Mouse (Mus musculus) CH12.LX (cell line): ENCODE results near the gene Terb1. TPM values are rescaled to one million over a fixed set of nuclear protein-coding genes. Genes with fewer than 3 reads are reported as not detected.

Source experiments
- DNase-seq: peaks from one replicate; pipeline ENCODE4 v3.0.0-alpha.2; 2013; ENCODE audit errors: extremely low read depth
- H3K27ac ChIP-seq: 2 replicates; pipeline ENCODE4 v1.5.1; 2012; ENCODE audit warnings: low read depth, mild to moderate bottlenecking, control low read depth, moderate library complexity; ENCODE audit not compliant: insufficient read depth
- H3K27me3 ChIP-seq: replicated peaks from 2 replicates; pipeline ENCODE3; 2012; ENCODE audit warnings: inconsistent platforms
- H3K36me3 ChIP-seq, 2 experiments: replicated peaks in 1 of 2; 2 replicates each; pipeline versions ENCODE3 to v1.6.1; 2012; ENCODE audit warnings: inconsistent platforms in 1 of 2, low read length in 1 of 2, mild to moderate bottlenecking in 1 of 2, mixed read lengths in 1 of 2, moderate library complexity in 1 of 2; ENCODE audit not compliant: control insufficient read depth in 1 of 2, insufficient read depth in 1 of 2
- H3K4me1 ChIP-seq, 2 experiments: 2 replicates each; pipeline ENCODE4 v1.6.1; 2012; ENCODE audit warnings: inconsistent platforms in 1 of 2, moderate library complexity in 1 of 2; ENCODE audit not compliant: insufficient read depth in 2 of 2, control insufficient read depth in 1 of 2
- H3K4me2 ChIP-seq: 2 replicates; pipeline ENCODE4 v1.6.1; 2012; ENCODE audit warnings: low read depth, mild to moderate bottlenecking, control low read depth; ENCODE audit not compliant: poor library complexity, insufficient read depth, severe bottlenecking
- H3K4me3 ChIP-seq, 3 experiments: fragments of 150-350 bp in 1 of 3; sonication (generic) in 1 of 3; replicated peaks in 1 of 3; 2 replicates each; pipeline versions ENCODE3 to v1.5.1; 2011 to 2012; ENCODE audit warnings: low read depth in 2 of 3, low read length in 2 of 3, mild to moderate bottlenecking in 2 of 3, moderate library complexity in 2 of 3, control low read depth in 1 of 3, improper control_type of control experiment in 1 of 3, inconsistent platforms in 1 of 3, mixed read lengths in 1 of 3; ENCODE audit not compliant: poor library complexity in 1 of 3
- H3K79me2 ChIP-seq: replicated peaks from 2 replicates; pipeline ENCODE4 v1.6.1; 2012; ENCODE audit warnings: mild to moderate bottlenecking, moderate library complexity; ENCODE audit not compliant: control insufficient read depth, poor library complexity, insufficient read depth, severe bottlenecking; ENCODE audit errors: extremely low read depth
- H3K9ac ChIP-seq: 2 replicates; pipeline ENCODE4 v1.6.1; 2012; ENCODE audit warnings: low read depth, mild to moderate bottlenecking, control low read depth, moderate library complexity; ENCODE audit not compliant: insufficient read depth
- H3K9me3 ChIP-seq: replicated peaks from 2 replicates; pipeline ENCODE3; 2012; ENCODE audit warnings: low read length, inconsistent platforms, mixed read lengths
- BHLHE40 ChIP-seq: IDR thresholded peaks from 2 replicates; pipeline ENCODE4 v1.6.1; 2011; ENCODE audit warnings: mild to moderate bottlenecking, low read depth, low read length, improper control_type of control experiment
- CHD1 ChIP-seq: IDR thresholded peaks from 2 replicates; pipeline ENCODE4 v1.6.1; 2012; ENCODE audit warnings: low read depth, low read length, improper control_type of control experiment, inconsistent platforms
- CHD2 ChIP-seq: IDR thresholded peaks from 2 replicates; pipeline ENCODE4 v1.6.1; 2011; ENCODE audit warnings: low read length, improper control_type of control experiment
- ELF1 ChIP-seq: IDR thresholded peaks from 2 replicates; pipeline ENCODE4 v1.6.1; 2014; ENCODE audit warnings: low read depth, mild to moderate bottlenecking, inconsistent platforms, low read length, improper control_type of control experiment
- EP300 ChIP-seq: IDR thresholded peaks from 2 replicates; pipeline ENCODE4 v1.6.1; 2011; ENCODE audit warnings: low read length, improper control_type of control experiment
- ETS1 ChIP-seq: conservative IDR thresholded peaks from 2 replicates; pipeline ENCODE4 v1.6.1; 2012; ENCODE audit warnings: low read depth, mild to moderate bottlenecking, inconsistent platforms, low read length, improper control_type of control experiment, moderate library complexity
- GABPA ChIP-seq: IDR thresholded peaks from 2 replicates; pipeline ENCODE4 v1.6.1; 2012; ENCODE audit warnings: low read depth, low read length, improper control_type of control experiment, inconsistent platforms; ENCODE audit not compliant: insufficient replicate concordance
- HCFC1 ChIP-seq: IDR thresholded peaks from 2 replicates; pipeline ENCODE4 v1.6.1; 2012; ENCODE audit warnings: low read depth, mild to moderate bottlenecking, inconsistent platforms, low read length, improper control_type of control experiment
- IRF4 ChIP-seq: IDR thresholded peaks from 2 replicates; pipeline ENCODE4 v1.6.1; 2014; ENCODE audit warnings: low read depth, mild to moderate bottlenecking, inconsistent platforms, low read length, improper control_type of control experiment
- JUN ChIP-seq: IDR thresholded peaks from 2 replicates; pipeline ENCODE4 v1.6.1; 2011; ENCODE audit warnings: low read depth, mild to moderate bottlenecking, low read length, improper control_type of control experiment, moderate library complexity; ENCODE audit not compliant: insufficient read depth
- JUND ChIP-seq: conservative IDR thresholded peaks from 2 replicates; pipeline ENCODE4 v1.6.1; 2011; ENCODE audit warnings: low read depth, low read length, improper control_type of control experiment
- MAFK ChIP-seq: IDR thresholded peaks from 2 replicates; pipeline ENCODE4 v1.6.1; 2011; ENCODE audit warnings: low read length, improper control_type of control experiment; ENCODE audit not compliant: insufficient replicate concordance
- MAZ ChIP-seq: IDR thresholded peaks from 2 replicates; pipeline ENCODE4 v1.6.1; 2012; ENCODE audit warnings: low read depth, mild to moderate bottlenecking, inconsistent platforms, low read length, improper control_type of control experiment, moderate library complexity
- MEF2A ChIP-seq: IDR thresholded peaks from 2 replicates; pipeline ENCODE4 v1.6.1; 2014; ENCODE audit warnings: low read depth, mild to moderate bottlenecking, inconsistent platforms, low read length, improper control_type of control experiment, borderline replicate concordance
- MYC ChIP-seq: IDR thresholded peaks from 2 replicates; pipeline ENCODE4 v1.6.1; 2011; ENCODE audit warnings: low read depth, mild to moderate bottlenecking, improper control_type of control experiment, low read length
- NELFE ChIP-seq: IDR thresholded peaks from 2 replicates; pipeline ENCODE4 v1.6.1; 2011; ENCODE audit warnings: low read depth, low read length, improper control_type of control experiment
- NRF1 ChIP-seq: IDR thresholded peaks from 2 replicates; pipeline ENCODE4 v1.6.1; 2014; ENCODE audit warnings: low read depth, mild to moderate bottlenecking, inconsistent platforms, low read length, improper control_type of control experiment, moderate library complexity
- PAX5 ChIP-seq: IDR thresholded peaks from 2 replicates; pipeline ENCODE4 v1.6.1; 2012; ENCODE audit warnings: low read length, inconsistent platforms, mixed read lengths
- POLR2AphosphoS2 ChIP-seq: IDR thresholded peaks from 2 replicates; pipeline ENCODE4 v1.6.1; 2011; ENCODE audit warnings: low read depth, low read length, improper control_type of control experiment
- RCOR1 ChIP-seq: conservative IDR thresholded peaks from 2 replicates; pipeline ENCODE4 v1.6.1; 2012; ENCODE audit warnings: low read depth, mild to moderate bottlenecking, inconsistent platforms, low read length, improper control_type of control experiment
- SIN3A ChIP-seq: IDR thresholded peaks from 2 replicates; pipeline ENCODE4 v1.6.1; 2012; ENCODE audit warnings: low read length, improper control_type of control experiment, inconsistent platforms
- TBP ChIP-seq: conservative IDR thresholded peaks from 2 replicates; pipeline ENCODE4 v1.6.1; 2011; ENCODE audit warnings: low read depth, low read length, improper control_type of control experiment
- TCF12 ChIP-seq: IDR thresholded peaks from 2 replicates; pipeline ENCODE4 v1.6.1; 2014; ENCODE audit warnings: low read depth, mild to moderate bottlenecking, inconsistent platforms, low read length, improper control_type of control experiment
- USF1 ChIP-seq: IDR thresholded peaks from 2 replicates; pipeline ENCODE4 v1.6.1; 2014; ENCODE audit warnings: low read depth, mild to moderate bottlenecking, inconsistent platforms, low read length, improper control_type of control experiment
- USF2 ChIP-seq: conservative IDR thresholded peaks from 2 replicates; pipeline ENCODE4 v1.6.1; 2011; ENCODE audit warnings: low read depth, low read length, improper control_type of control experiment
- ZC3H11A ChIP-seq: IDR thresholded peaks from 2 replicates; pipeline ENCODE4 v1.6.1; 2012; ENCODE audit warnings: low read depth, mild to moderate bottlenecking, inconsistent platforms, low read length, improper control_type of control experiment
- ZKSCAN1 ChIP-seq: IDR thresholded peaks from 2 replicates; pipeline ENCODE4 v1.6.1; 2012; ENCODE audit warnings: low read depth, inconsistent platforms, low read length, improper control_type of control experiment, borderline replicate concordance
- ZMIZ1 ChIP-seq: IDR thresholded peaks from 2 replicates; pipeline ENCODE4 v1.6.1; 2012; ENCODE audit warnings: low read depth, mild to moderate bottlenecking, inconsistent platforms, low read length, improper control_type of control experiment
- ZNF384 ChIP-seq: IDR thresholded peaks from 2 replicates; pipeline ENCODE4 v1.6.1; 2012; ENCODE audit warnings: low read depth, low read length, improper control_type of control experiment, inconsistent platforms
- dilution Hi-C: fragments of 300-500 bp; cut with MboI; formaldehyde crosslinking; loops from 2 replicates; pipeline ENCODE4 v1.14.3; 2020; ENCODE audit warnings: low sequenced_read_pairs; ENCODE audit not compliant: extremely low pct_unique_long_range_greater_than_20kb, extremely low pct_ligation_motif_present
- in situ Hi-C: fragments of 300-500 bp; cut with MboI; formaldehyde crosslinking; loops from 3 replicates; pipeline ENCODE4 v1.14.3; 2019; ENCODE audit warnings: low sequenced_read_pairs, low pct_ligation_motif_present, low pct_unique_long_range_greater_than_20kb, mixed read lengths
- polyA plus RNA-seq: library from polyadenylated mRNA; unstranded; fragments of >175 nt; gene quantifications from 2 replicates; pipeline ENCODE4 v1.2.1, GENCODE M21; 2012; ENCODE audit warnings: low read depth; ENCODE audit not compliant: insufficient read length
- total RNA-seq, 2 experiments: library from RNA; depleted of rRNA; stranded (reverse); fragments of 300-350 nt in 1 of 2; fragments of >200 nt in 1 of 2; gene quantifications; 2 replicates each; pipeline ENCODE4 v1.2.3; 2012 to 2014

The Terb1 gene
- total and polyA plus RNA-seq, 3 experiments: not detected

GRCm38 (mm10) chr8:104534779-104535141, 25.1 kb upstream of the Terb1 start:
- Histone ChIP-seq H3K36me3 (peaks cover 5 to 11% of the 10 kb centered on the region in 2 experiments), H3K27ac (no peak overlapping the region), H3K9ac (peak overlapping the region; percentile 58), H3K79me2 (no peaks in the 10 kb centered on the region; the same call in 1 of the 2 replicates), H3K9me3 (no peaks in the 10 kb centered on the region), H3K27me3 (no peaks in the 10 kb centered on the region), H3K4me1 (peaks cover 4 to 21% of the 10 kb centered on the region in 2 experiments; a peak in 3 of 4 replicates), H3K4me2 (peak overlapping the region; percentile 95), H3K4me3 (peak overlapping the region; percentile 80 to 95 (median 85))
- TF ChIP-seq ZMIZ1 (no peak), RCOR1 (no peak), SIN3A (0 out of 2 replicates have a peak, but pooled peaks have one; percentile 23), ELF1 (no peak), USF2 (no peak), TCF12 (no peak; the same call in 1 of the 2 replicates)
- in situ Hi-C loops: loop anchor here (25.0 kb wide), 1 partner anchor 172 kb away; no protein-coding TSS in a partner anchor
- dilution Hi-C loops: no loop called here
- peak; percentile 60 for DNase-seq

GRCm38 (mm10) chr8:104533971-104534778, 24.5 kb upstream of the Terb1 start, which contains the start of the genes Nae1 and Car7:
TSS of gene Nae1 (minus strand) at chr8:104534637.
TSS of gene Car7 (plus strand) at chr8:104534689.
- dilution Hi-C loops: no loop called here
- peak within 1 kb of the TSS; percentile 82 for H3K9ac ChIP-seq
- H3K27me3 ChIP-seq: no peaks in the 10 kb centered on the region
- H3K4me3 ChIP-seq: peak within 1 kb of the TSS; percentile 85 to 95 (median 88)
- 0 out of 2 replicates have a peak within 1 kb of the TSS, but pooled peaks have one; percentile 14 for H3K27ac ChIP-seq
- H3K79me2 ChIP-seq: no peaks in the 10 kb centered on the region; the same call in 1 of the 2 replicates
- peak within 1 kb of the TSS; percentile 95 for H3K4me2 ChIP-seq
- peaks cover 4 to 21% of the 10 kb centered on the region in 2 experiments; a peak in 3 of 4 replicates for H3K4me1 ChIP-seq
- H3K9me3 ChIP-seq: no peaks in the 10 kb centered on the region
- DNase-seq: peak; percentile 89
- H3K36me3 ChIP-seq: peaks cover 10 to 17% of the 10 kb centered on the region in 2 experiments
- in situ Hi-C loops: loop anchor here (25.0 kb wide), 1 partner anchor 172 kb away; no protein-coding TSS in a partner anchor
- TF ChIP-seq USF1 (no peak), JUND (no peak), MAZ (no peak), MAFK (no peak), GABPA (no peak), MYC (no peak), ZC3H11A (no peak), ZNF384 (no peak), RCOR1 (no peak), MEF2A (no peak; the same call in 1 of the 2 replicates), CHD2 (no peak), CHD1 (0 out of 2 replicates have a peak, but pooled peaks have one; percentile 58), TCF12 (peak; percentile 82), NELFE (peak; percentile 96), ETS1 (no peak), EP300 (no peak), ZKSCAN1 (no peak), HCFC1 (peak; percentile 66), BHLHE40 (no peak), TBP (0 out of 2 replicates have a peak, but pooled peaks have one; percentile 36), USF2 (no peak), PAX5 (no peak), NRF1 (peak; percentile 96), IRF4 (no peak), JUN (no peak), SIN3A (peak; percentile 11), POLR2AphosphoS2 (0 out of 2 replicates have a peak, but pooled peaks have one; percentile 70)
